Mouse (Mus musculus): ENCODE results near the gene Scin.

Gene Scin

GRCm38 (mm10) chr12:40133573-40134271 lies at the start of gene Scin:
Gene Scin (minus strand): TSS chr12:40134228.
- no peak for TF ChIP-seq GATA4 (IDR thresholded peaks at IDR 0.05; ENCODE audit: insufficient replicate concordance, low read length)

- TF ChIP-seq GATA4 (IDR thresholded peaks at IDR 0.05; ENCODE audit: insufficient replicate concordance, low read length): no peak
Measured at GRCm38 (mm10) chr12:40177089-40177488, 43.1 kb upstream of the Scin start.

- TF ChIP-seq GATA4 (IDR thresholded peaks at IDR 0.05; ENCODE audit: insufficient replicate concordance, low read length): no peak
Measured at GRCm38 (mm10) chr12:40176158-40176557, 42.1 kb upstream of the Scin start.

- no peak for TF ChIP-seq GATA4 (IDR thresholded peaks at IDR 0.05; ENCODE audit: insufficient replicate concordance, low read length)
Measured at GRCm38 (mm10) chr12:40171637-40172036, 37.6 kb upstream of the Scin start.

- TF ChIP-seq GATA4 (IDR thresholded peaks at IDR 0.05; ENCODE audit: insufficient replicate concordance, low read length): no peak
Measured at GRCm38 (mm10) chr12:40169675-40170074, 35.6 kb upstream of the Scin start.

GRCm38 (mm10) chr12:40164621-40165020 lies 30.6 kb upstream of the Scin start:
- no peak for TF ChIP-seq GATA4 (IDR thresholded peaks at IDR 0.05; ENCODE audit: insufficient replicate concordance, low read length)

- no peak for TF ChIP-seq GATA4 (IDR thresholded peaks at IDR 0.05; ENCODE audit: insufficient replicate concordance, low read length)
Measured at GRCm38 (mm10) chr12:40160777-40161176, 26.7 kb upstream of the Scin start.

GRCm38 (mm10) chr12:40154188-40154587 lies 20.2 kb upstream of the Scin start:
- TF ChIP-seq GATA4 (IDR thresholded peaks at IDR 0.05; ENCODE audit: insufficient replicate concordance, low read length): no peak

- no peak for TF ChIP-seq GATA4 (IDR thresholded peaks at IDR 0.05; ENCODE audit: insufficient replicate concordance, low read length)
Measured at GRCm38 (mm10) chr12:40152353-40153069, 18.5 kb upstream of the Scin start.

- TF ChIP-seq GATA4 (IDR thresholded peaks at IDR 0.05; ENCODE audit: insufficient replicate concordance, low read length): no peak
Measured at GRCm38 (mm10) chr12:40147319-40147718, 13.3 kb upstream of the Scin start.

- no peak for TF ChIP-seq GATA4 (IDR thresholded peaks at IDR 0.05; ENCODE audit: insufficient replicate concordance, low read length)
Measured at GRCm38 (mm10) chr12:40146510-40146909, 12.5 kb upstream of the Scin start.

GRCm38 (mm10) chr12:40140706-40141105 lies 6.7 kb upstream of the Scin start:
- no peak for TF ChIP-seq GATA4 (IDR thresholded peaks at IDR 0.05; ENCODE audit: insufficient replicate concordance, low read length)

GRCm38 (mm10) chr12:40139484-40140245 lies 5.6 kb upstream of the Scin start:
- no peak for TF ChIP-seq GATA4 (IDR thresholded peaks at IDR 0.05; ENCODE audit: insufficient replicate concordance, low read length)

GRCm38 (mm10) chr12:40134529-40134928 lies 501 bp upstream of the Scin start:
- TF ChIP-seq GATA4 (IDR thresholded peaks at IDR 0.05; ENCODE audit: insufficient replicate concordance, low read length): no peak

- TF ChIP-seq GATA4 (IDR thresholded peaks at IDR 0.05; ENCODE audit: insufficient replicate concordance, low read length): no peak
Measured at GRCm38 (mm10) chr12:40133194-40133572, 845 bp downstream of the Scin start.

- no peak for TF ChIP-seq GATA4 (IDR thresholded peaks at IDR 0.05; ENCODE audit: insufficient replicate concordance, low read length)
Measured at GRCm38 (mm10) chr12:40118872-40119271, 15.2 kb downstream of the Scin start.
